Mouse (Mus musculus): ENCODE measurements at regions not wholly inside any gene's neighbourhood (a gene's known extent, or its start where the extent isn't known, plus 50 kb on each side); places are given as distances from the start of the nearest gene placed in this dataset.

- no peak for TF ChIP-seq CTCF (IDR thresholded peaks at IDR 0.05; ENCODE audit: low read depth)
- TF ChIP-seq EP300 (IDR thresholded peaks at IDR 0.05; ENCODE audit: low read depth), result no peak
Measured at GRCm38 (mm10) chr4:153738088-153738487, 218.9 kb upstream of the A430005L14Rik start.
